Mouse (Mus musculus) kidney, embryonic 16.5 days (tissue): ENCODE measurements at regions not wholly inside any gene's neighbourhood (a gene's known extent, or its start where the extent isn't known, plus 50 kb on each side); places are given as distances from the start of the nearest gene placed in this dataset.

Source experiments
- ATAC-seq: fragments of 200-750 bp; cut with Nextera tagmentation; 2 replicates; pipeline ENCODE4 v1.8.0; 2017; ENCODE audit warnings: moderate TSS enrichment; ENCODE audit not compliant: low FRiP score, low TSS enrichment
- H3K27ac ChIP-seq: fragments of 300-500 bp; sonication (generic); 2 replicates; pipeline ENCODE4 v1.5.1; 2014; ENCODE audit warnings: low read length
- H3K27me3 ChIP-seq: fragments of 300-500 bp; sonication (generic); 2 replicates; pipeline ENCODE4 v1.6.1; 2014; ENCODE audit warnings: low read length, control low read depth, mixed read lengths; ENCODE audit not compliant: insufficient read depth
- H3K36me3 ChIP-seq: fragments of 300-500 bp; sonication (generic); 2 replicates; pipeline ENCODE4 v1.6.1; 2014; ENCODE audit warnings: low read length, control low read depth, mixed read lengths; ENCODE audit not compliant: insufficient read depth
- H3K4me1 ChIP-seq: fragments of 300-500 bp; sonication (generic); 2 replicates; pipeline ENCODE4 v1.6.1; 2014; ENCODE audit warnings: low read length, control low read depth, mixed read lengths; ENCODE audit not compliant: insufficient read depth
- H3K4me2 ChIP-seq: fragments of 300-500 bp; sonication (generic); replicated peaks from 2 replicates; pipeline ENCODE4 v1.6.1; 2014; ENCODE audit warnings: low read depth, low read length
- H3K4me3 ChIP-seq: fragments of 300-500 bp; sonication (generic); 2 replicates; pipeline ENCODE4 v1.5.1; 2014; ENCODE audit warnings: mild to moderate bottlenecking, low read length
- H3K9ac ChIP-seq: fragments of 300-500 bp; sonication (generic); replicated peaks from 2 replicates; pipeline ENCODE4 v1.6.1; 2014; ENCODE audit warnings: low read length
- H3K9me3 ChIP-seq: fragments of 300-500 bp; sonication (generic); 2 replicates; pipeline ENCODE4 v1.6.1; 2016; ENCODE audit warnings: low read length, control low read depth
- WGBS: fragments of 180-500 bp; shearing (Covaris S2); extraction: QIAGEN DNeasy Blood & Tissue Kit; methylation state at CpG from one replicate; pipeline ENCODE4 v1.1.7; 2014; 5-methylcytosine and 5-hydroxymethylcytosine counted together

DNA sequence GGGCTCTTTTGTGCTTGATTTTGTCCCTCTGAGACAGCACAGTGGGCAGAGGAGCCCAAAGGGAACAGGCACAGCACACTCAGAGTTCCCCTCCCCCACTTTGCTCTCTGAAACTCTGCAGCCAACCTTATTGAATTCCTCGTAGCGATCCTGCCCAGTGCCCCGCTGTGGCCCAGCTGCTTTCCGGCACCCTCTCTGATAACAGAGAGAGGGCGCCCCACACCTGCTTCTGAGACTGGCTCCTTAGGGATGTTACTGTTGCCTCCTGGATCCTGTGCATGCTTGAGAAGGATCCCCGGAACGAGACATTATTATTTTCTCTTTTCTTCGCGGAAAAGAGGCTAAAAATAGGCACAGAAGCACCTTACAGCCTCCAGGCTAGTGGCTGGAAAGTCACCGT is 179.0 kb downstream of the 1700010I14Rik start:
- H3K4me2 ChIP-seq, result peak overlapping the region; percentile 92
- H3K4me3 ChIP-seq, result peak overlapping the region; percentile 44
- no peaks in the 10 kb centered on the region for H3K9me3 ChIP-seq
- peak overlapping the region; percentile 52; the same call in 1 of the 2 replicates for H3K9ac ChIP-seq
- no peak overlapping the region for H3K27ac ChIP-seq
- no peaks in the 10 kb centered on the region for H3K36me3 ChIP-seq
- peak; percentile 86 for ATAC-seq
- no peaks in the 10 kb centered on the region for H3K27me3 ChIP-seq
- WGBS, result 1% methylated on average over 10 of the region's 10 CpGs
- peaks cover 15% of the 10 kb centered on the region for H3K4me1 ChIP-seq

DNA sequence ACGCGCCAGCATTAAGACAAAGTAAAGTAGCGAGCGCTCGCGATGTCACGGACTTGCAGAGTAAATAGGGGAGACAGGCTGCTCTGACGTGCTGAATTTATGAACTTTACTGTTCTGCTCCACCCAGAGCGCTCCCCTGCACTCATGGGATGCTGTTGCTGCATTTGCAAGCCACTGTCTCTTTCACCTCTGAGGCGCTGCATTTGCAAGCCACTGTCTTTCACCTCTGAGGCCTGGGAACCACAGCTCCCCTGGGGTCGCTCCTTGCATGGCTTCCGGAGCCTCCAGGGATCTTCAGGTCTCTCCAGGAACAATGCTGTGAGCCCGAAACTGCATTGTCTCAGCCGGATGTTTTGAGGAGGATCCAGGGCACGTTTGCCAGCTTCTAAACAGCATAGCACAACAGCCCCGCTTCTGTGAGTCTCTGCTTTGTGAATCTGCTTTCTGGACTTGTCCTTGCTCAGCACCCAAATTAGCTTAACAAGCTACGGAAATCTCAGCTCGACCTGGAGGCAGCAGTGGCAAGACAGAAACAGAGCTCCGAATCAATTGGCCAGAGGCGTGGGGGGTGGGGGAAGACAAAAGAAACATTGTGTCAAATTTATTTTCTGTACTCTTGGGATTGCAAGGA is 179.6 kb downstream of the 1700010I14Rik start:
- H3K9ac ChIP-seq, result peak overlapping the region; percentile 52

DNA sequence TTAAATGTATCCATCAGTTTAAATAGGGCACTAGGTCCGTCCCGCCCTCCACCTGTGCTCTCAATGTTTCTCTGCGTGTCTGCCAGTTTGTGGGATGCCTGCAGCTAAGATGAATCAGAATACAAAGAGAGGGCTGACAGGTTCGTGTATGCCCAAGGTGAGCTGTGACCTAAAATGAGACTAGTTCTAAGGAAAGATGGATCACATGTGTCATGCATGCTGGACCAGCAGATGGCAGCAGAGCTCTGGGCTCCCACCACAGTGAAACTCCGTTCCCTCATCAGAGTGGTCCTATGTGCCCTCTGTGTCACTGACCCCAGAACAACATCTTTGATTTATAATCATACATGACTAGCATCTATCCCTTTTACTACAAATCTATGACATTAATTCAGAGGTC is 180.3 kb downstream of the 1700010I14Rik start:
- Histone ChIP-seq H3K4me3 (peak overlapping the region; percentile 44), H3K36me3 (no peaks in the 10 kb centered on the region), H3K4me2 (peak overlapping the region; percentile 92), H3K27me3 (no peaks in the 10 kb centered on the region), H3K9me3 (no peaks in the 10 kb centered on the region), H3K9ac (peak overlapping the region; percentile 52), H3K27ac (no peak overlapping the region), H3K4me1 (peaks cover 15% of the 10 kb centered on the region)
- peak; percentile 64; the same call in 1 of the 2 replicates for ATAC-seq
- WGBS, result 2% methylated on average over 5 of the region's 5 CpGs

More for the DNA sequence above, 179.6 kb downstream of the 1700010I14Rik start:
- Histone ChIP-seq H3K4me3 (peak overlapping the region; percentile 44), H3K4me1 (peaks cover 15% of the 10 kb centered on the region), H3K27ac (no peak overlapping the region), H3K36me3 (no peaks in the 10 kb centered on the region), H3K4me2 (peak overlapping the region; percentile 92), H3K9me3 (no peaks in the 10 kb centered on the region), H3K27me3 (no peaks in the 10 kb centered on the region)
- ATAC-seq, result 0 out of 2 replicates have a peak, but pooled peaks have one; percentile 46
- under 1% methylated on average over 20 of the region's 20 CpGs for WGBS

DNA sequence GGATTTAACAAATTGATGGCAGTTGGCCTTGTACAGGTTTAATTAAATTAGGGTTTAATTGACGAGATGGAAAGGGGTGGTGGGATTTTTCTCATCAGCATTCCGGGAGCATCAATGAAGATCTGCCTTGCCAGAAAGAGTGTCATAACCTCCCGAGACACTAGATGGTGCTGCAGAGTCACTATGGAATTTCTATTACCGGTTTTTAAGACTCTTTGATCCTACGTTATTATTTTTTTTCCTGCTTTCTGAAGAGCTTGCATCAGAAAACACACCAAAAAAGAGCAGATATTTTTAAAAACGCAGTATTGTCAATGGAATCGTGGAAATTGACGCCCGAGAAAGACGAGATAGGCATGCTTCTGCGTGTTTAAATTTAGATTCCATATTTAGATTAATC is 181.2 kb downstream of the 1700010I14Rik start:
- WGBS, result 16% methylated on average over 11 of the region's 11 CpGs
- H3K4me1 ChIP-seq, result peaks cover 15% of the 10 kb centered on the region
- no peak overlapping the region for H3K9ac ChIP-seq
- H3K9me3 ChIP-seq, result 0 out of 2 replicates have a peak, but pooled peaks cover under 1% of the 10 kb centered on the region
- H3K36me3 ChIP-seq, result no peaks in the 10 kb centered on the region
- H3K4me3 ChIP-seq, result no peak overlapping the region
- no peak for ATAC-seq
- H3K27me3 ChIP-seq, result no peaks in the 10 kb centered on the region
- no peak overlapping the region for H3K27ac ChIP-seq
- H3K4me2 ChIP-seq, result peak overlapping the region; percentile 37; the same call in 1 of the 2 replicates

DNA sequence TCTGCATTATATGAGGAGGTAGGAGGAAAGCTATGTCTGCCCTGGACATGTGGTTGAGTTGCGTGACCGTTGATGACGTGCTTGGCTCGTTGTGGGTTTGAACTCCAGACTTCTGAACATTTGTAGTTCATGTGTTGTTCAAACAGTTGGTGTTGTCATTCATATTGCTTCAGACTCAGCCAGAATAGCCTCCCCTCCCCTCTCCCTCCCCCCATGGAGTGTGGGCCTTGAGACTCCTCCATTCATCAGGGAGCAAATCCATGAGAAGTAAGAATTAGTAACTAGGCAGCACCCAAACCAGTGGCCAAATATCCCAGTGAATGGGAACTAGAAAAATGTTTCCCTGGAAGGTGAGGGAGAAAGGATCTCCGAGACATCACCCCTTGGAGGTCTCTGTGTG is 209.0 kb downstream of the 1700010I14Rik start:
- Histone ChIP-seq H3K9ac (no peak overlapping the region), H3K36me3 (no peaks in the 10 kb centered on the region), H3K4me1 (no peaks in the 10 kb centered on the region), H3K27ac (no peak overlapping the region), H3K9me3 (no peaks in the 10 kb centered on the region), H3K4me3 (no peak overlapping the region), H3K27me3 (no peaks in the 10 kb centered on the region), H3K4me2 (no peak overlapping the region)
- ATAC-seq, result no peak
- 90% methylated on average over 5 of the region's 5 CpGs for WGBS

DNA sequence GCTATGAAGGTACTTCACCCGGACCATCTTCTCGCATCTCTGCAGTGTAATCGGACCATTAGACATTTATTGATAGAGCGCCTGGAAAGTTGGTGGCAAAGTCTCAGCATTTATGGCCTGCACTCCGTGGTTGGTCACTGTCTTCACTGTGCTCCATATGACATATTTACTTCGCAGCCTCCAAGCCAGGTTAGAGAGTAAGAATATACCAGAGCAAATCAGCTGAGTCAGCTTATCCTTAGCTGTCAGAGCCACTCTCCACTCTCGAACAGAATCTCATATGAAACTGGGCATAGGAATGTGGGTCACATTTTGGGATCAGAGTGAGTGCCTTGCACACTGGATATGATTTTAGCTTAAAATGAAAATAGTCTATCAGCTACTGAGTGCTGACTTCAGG is 212.3 kb downstream of the 1700010I14Rik start:
- Histone ChIP-seq H3K36me3 (no peaks in the 10 kb centered on the region), H3K27me3 (no peaks in the 10 kb centered on the region), H3K9ac (no peak overlapping the region), H3K27ac (no peak overlapping the region), H3K9me3 (no peaks in the 10 kb centered on the region), H3K4me1 (no peaks in the 10 kb centered on the region), H3K4me3 (no peak overlapping the region), H3K4me2 (no peak overlapping the region)
- no peak for ATAC-seq
- 90% methylated on average over 7 of the region's 7 CpGs for WGBS

DNA sequence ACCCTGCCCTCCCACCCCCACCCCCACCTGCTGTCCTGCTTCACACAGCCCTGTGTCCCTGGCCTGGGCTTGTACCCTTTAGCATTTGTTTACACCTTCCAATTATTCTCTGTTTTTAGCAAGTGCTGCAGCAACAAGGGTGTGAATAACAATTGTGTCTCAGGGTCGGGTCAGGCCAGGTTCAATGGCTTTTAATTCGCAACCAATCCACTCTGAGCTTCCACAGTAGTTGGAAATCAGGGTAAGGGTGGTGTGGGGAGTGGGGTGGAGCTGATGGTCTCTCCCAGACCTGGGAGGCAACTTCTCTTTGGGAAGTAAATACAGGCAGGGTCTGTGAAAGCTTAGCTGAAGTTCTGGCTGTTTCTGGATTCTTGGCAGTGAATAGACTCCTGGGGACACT is 214.4 kb downstream of the 1700010I14Rik start:
- Histone ChIP-seq H3K9ac (no peak overlapping the region), H3K4me3 (no peak overlapping the region), H3K4me2 (no peak overlapping the region), H3K27ac (no peak overlapping the region), H3K9me3 (no peaks in the 10 kb centered on the region), H3K36me3 (no peaks in the 10 kb centered on the region), H3K27me3 (no peaks in the 10 kb centered on the region), H3K4me1 (no peaks in the 10 kb centered on the region)
- ATAC-seq, result no peak
- WGBS, result 21% methylated on average over 2 of the region's 2 CpGs

DNA sequence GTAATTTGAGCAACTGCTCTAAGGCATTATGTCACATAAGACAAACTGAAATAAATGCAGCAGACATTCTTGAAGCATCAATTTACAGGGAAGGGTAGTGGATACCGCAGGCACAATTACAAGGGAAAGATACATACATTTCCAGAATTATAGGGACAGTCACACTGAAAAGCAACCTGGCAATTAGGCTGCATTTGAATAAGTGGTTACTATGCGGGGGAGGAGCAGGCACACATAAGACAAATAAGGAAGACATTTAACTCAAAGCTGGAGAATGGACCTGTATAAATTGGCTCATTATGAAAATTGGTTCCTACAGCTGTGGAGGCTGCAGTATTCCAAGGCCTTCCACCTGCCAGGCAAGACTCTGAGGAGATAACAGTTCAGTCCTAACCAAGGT is 211.2 kb upstream of the Gm17728 start:
- 87% methylated on average over 2 of the region's 2 CpGs for WGBS
- H3K9ac ChIP-seq, result no peak overlapping the region

DNA sequence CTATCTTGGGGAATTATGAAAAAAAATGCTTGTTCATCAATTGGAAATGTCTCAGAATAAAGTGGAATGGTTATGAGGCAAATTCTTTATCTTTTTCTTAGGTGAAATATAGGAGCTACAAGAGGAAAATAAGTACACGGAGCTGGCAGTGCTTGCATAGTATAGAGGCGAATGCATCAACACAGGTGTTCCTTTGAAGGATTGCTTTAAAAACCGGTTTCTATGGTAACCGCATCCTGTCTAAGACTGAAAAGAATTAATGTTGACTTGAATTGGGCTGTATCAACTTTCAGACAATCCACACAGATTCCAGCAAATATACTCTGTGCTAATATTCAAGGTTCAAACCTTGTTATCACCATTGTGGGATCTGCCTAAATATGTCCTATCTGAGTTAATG is 198.8 kb upstream of the Gm17728 start:
- H3K9ac ChIP-seq, result no peak overlapping the region
- H3K27me3 ChIP-seq, result no peaks in the 10 kb centered on the region
- WGBS, result 95% methylated on average over 4 of the region's 4 CpGs
- no peaks in the 10 kb centered on the region for H3K36me3 ChIP-seq
- 0 out of 2 replicates have a peak, but pooled peaks cover 2% of the 10 kb centered on the region for H3K4me1 ChIP-seq
- H3K27ac ChIP-seq, result no peak overlapping the region
- ATAC-seq, result no peak
- H3K9me3 ChIP-seq, result no peaks in the 10 kb centered on the region
- H3K4me2 ChIP-seq, result no peak overlapping the region
- H3K4me3 ChIP-seq, result no peak overlapping the region

More for the DNA sequence above, 211.2 kb upstream of the Gm17728 start:
- Histone ChIP-seq H3K9me3 (no peaks in the 10 kb centered on the region), H3K36me3 (no peaks in the 10 kb centered on the region), H3K4me2 (no peak overlapping the region), H3K27ac (no peak overlapping the region), H3K27me3 (no peaks in the 10 kb centered on the region), H3K4me3 (no peak overlapping the region), H3K4me1 (no peaks in the 10 kb centered on the region)
- no peak for ATAC-seq

DNA sequence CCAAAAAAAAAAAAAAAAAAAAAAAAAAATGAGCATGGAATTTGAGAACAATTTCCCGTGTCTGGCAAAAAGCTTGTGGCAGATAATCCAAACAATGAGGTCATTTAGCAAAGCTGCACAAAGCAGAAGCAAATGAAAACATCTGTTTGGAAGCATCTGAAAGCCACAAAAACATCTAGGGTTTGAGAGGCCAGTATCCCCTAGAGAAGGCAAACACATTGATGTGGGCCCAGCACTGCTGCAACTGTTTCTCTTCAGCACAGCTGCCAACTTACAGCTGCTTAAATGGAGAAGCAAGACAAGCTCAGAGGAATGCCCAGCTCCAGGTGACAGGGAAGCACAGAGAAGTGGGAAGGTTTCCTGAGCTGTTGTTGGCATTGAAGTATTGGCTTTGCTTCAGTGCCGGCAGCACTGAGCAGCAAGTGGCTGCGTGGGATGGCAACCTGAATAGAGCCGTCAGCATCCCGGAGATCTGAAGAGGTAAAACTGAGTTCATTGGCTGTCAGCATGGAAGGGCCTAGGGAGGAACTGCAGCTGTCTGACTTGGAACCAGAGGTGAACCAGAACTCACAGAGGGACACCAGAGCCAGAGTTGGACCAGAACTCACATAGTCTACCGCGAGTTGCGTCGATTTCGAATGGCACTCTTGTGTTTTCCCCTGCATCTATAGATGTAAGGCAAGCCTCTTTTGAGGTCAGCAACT is 193.8 kb upstream of the Gm17728 start:
- H3K27ac ChIP-seq, result no peak overlapping the region
- H3K4me2 ChIP-seq, result no peak overlapping the region
- ATAC-seq, result no peak
- no peak overlapping the region for H3K9ac ChIP-seq
- WGBS, result 53% methylated on average over 10 of the region's 10 CpGs
- H3K36me3 ChIP-seq, result no peaks in the 10 kb centered on the region
- 0 out of 2 replicates have a peak, but pooled peaks cover 4% of the 10 kb centered on the region for H3K4me1 ChIP-seq
- no peaks in the 10 kb centered on the region for H3K27me3 ChIP-seq
- H3K9me3 ChIP-seq, result no peaks in the 10 kb centered on the region
- H3K4me3 ChIP-seq, result no peak overlapping the region
